Mouse (Mus musculus) lung, adult 2 months (tissue): ENCODE measurements around the gene Ndufa4l2.

ENCODE experiments used
- CTCF ChIP-seq: fragments of 200-500 bp; IDR thresholded peaks from 2 replicates; pipeline ENCODE4 v1.5.1; 2011; ENCODE audit warnings: mild to moderate bottlenecking, low read length, control low read depth; ENCODE audit not compliant: insufficient read depth
- POLR2A ChIP-seq: fragments of 200-500 bp; IDR thresholded peaks from 2 replicates; pipeline ENCODE4 v1.6.1; 2011; ENCODE audit warnings: low read depth, mild to moderate bottlenecking, control low read depth, low read length, borderline replicate concordance; ENCODE audit errors: extremely low read depth

DNA sequence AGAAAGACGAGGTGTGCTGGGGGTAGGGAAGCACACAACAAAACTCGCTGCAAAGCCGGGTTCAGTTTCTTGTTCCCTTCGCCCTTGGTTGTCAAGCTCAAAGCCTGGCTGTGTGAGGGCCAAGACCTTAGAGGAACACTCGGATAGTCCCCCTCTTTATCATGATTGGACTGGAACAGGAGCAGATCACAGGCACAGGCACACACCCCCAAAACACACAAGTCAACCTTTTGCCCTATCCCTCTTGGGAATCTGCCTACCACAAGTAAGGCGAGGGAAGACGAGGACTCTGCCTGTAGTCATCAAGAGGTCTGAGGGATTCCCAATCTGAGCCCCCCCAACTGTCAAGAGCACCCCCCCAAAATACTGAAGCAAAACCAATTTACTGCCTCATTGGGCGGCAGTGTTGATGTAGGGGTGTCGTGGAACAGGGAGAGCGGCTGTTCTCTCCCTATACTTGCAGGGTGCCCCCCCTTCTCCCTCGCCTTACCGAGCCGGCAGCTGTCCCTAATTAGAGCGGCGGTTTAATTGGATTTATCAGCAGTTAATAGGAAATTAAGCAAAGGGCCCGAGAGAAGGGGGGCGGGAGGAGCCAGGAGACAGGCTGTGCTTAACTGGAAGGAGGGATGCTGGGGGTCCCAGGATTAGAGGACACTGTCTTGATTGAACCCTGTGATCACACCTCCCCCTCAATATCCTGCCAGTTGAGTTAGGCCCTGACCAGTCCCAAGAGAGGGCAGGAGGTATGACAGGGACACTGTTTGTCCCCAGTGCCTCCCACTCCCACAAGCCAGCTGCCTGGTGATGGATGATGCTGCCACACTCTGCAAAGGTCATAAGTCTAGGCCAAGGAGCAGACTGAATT, 4.7 kb upstream of the Ndufa4l2 start:
- TF ChIP-seq CTCF (no peak), POLR2A (no peak)
